Mouse (Mus musculus): Measurements from ENCODE around the gene Grid2.

- no peak for TF ChIP-seq CTCF (IDR thresholded peaks at IDR 0.05; ENCODE audit: extremely low read depth, insufficient read length, insufficient replicate concordance, low read depth, low read length)
- TF ChIP-seq POLR2A (IDR thresholded peaks at IDR 0.05; ENCODE audit: low read depth, low read length): no peak
These were observed 809.0 kb downstream of the Grid2 start for GRCm38 (mm10) chr6:64064704-64065103.
